Mouse (Mus musculus): ENCODE measurements at regions not wholly inside any gene's neighbourhood (a gene's known extent, or its start where the extent isn't known, plus 50 kb on each side); places are given as distances from the start of the nearest gene placed in this dataset.

- no peak for ATAC-seq (ENCODE audit: low FRiP score, low TSS enrichment)
- H3K4me1 ChIP-seq (ENCODE audit: control insufficient read depth, insufficient read depth, low read length): 0 out of 2 replicates have a peak, but pooled peaks cover 2% of the 10 kb centered on the region
- 68% methylated on average over 5 of the region's 5 CpGs for WGBS
These were observed 72.4 kb upstream of the Lhcgr start for GRCm38 (mm10) chr17:88864214-88864613.

GRCm38 (mm10) chr17:88861128-88861527 lies 69.3 kb upstream of the Lhcgr start:
- no peak for ATAC-seq (ENCODE audit: low FRiP score, low TSS enrichment)
- H3K9ac ChIP-seq (ENCODE audit: low read depth, low read length): no peak overlapping the region
- H3K9me3 ChIP-seq (ENCODE audit: control insufficient read depth, low read length): no peaks in the 10 kb centered on the region
- H3K27me3 ChIP-seq (ENCODE audit: control insufficient read depth, insufficient read depth, low read length): no peaks in the 10 kb centered on the region
- no peak overlapping the region for H3K4me3 ChIP-seq (ENCODE audit: low read length)
- 0 out of 2 replicates have a peak, but pooled peaks cover 2% of the 10 kb centered on the region for H3K4me1 ChIP-seq (ENCODE audit: control insufficient read depth, insufficient read depth, low read length)
- WGBS: 63% methylated on average over 2 of the region's 2 CpGs
- H3K36me3 ChIP-seq (ENCODE audit: control insufficient read depth, insufficient read depth, low read length): no peaks in the 10 kb centered on the region
- H3K4me2 ChIP-seq (replicated peaks; ENCODE audit: low read depth, low read length): no peak overlapping the region
- peak overlapping the region; percentile 52; the same call in 1 of the 2 replicates for H3K27ac ChIP-seq (ENCODE audit: low read depth, low read length)

More at GRCm38 (mm10) chr17:88864214-88864613, 72.4 kb upstream of the Lhcgr start:
- Histone ChIP-seq H3K9ac (ENCODE audit: low read depth, low read length) (no peak overlapping the region), H3K36me3 (ENCODE audit: control insufficient read depth, insufficient read depth, low read length) (no peaks in the 10 kb centered on the region), H3K9me3 (ENCODE audit: control insufficient read depth, low read length) (no peaks in the 10 kb centered on the region), H3K4me2 (replicated peaks; ENCODE audit: low read depth, low read length) (no peak overlapping the region), H3K27ac (ENCODE audit: low read depth, low read length) (no peak overlapping the region), H3K4me3 (ENCODE audit: low read length) (no peak overlapping the region), H3K27me3 (ENCODE audit: control insufficient read depth, insufficient read depth, low read length) (no peaks in the 10 kb centered on the region)

GRCm38 (mm10) chr17:88860576-88860975 lies 68.8 kb upstream of the Lhcgr start:
- WGBS: 81% methylated on average over 1 of the region's 1 CpGs
- ATAC-seq (ENCODE audit: low FRiP score, low TSS enrichment): no peak
- Histone ChIP-seq H3K27ac (ENCODE audit: low read depth, low read length) (no peak overlapping the region), H3K4me3 (ENCODE audit: low read length) (no peak overlapping the region), H3K9me3 (ENCODE audit: control insufficient read depth, low read length) (no peaks in the 10 kb centered on the region), H3K4me2 (replicated peaks; ENCODE audit: low read depth, low read length) (no peak overlapping the region), H3K36me3 (ENCODE audit: control insufficient read depth, insufficient read depth, low read length) (no peaks in the 10 kb centered on the region), H3K9ac (ENCODE audit: low read depth, low read length) (no peak overlapping the region), H3K27me3 (ENCODE audit: control insufficient read depth, insufficient read depth, low read length) (no peaks in the 10 kb centered on the region), H3K4me1 (ENCODE audit: control insufficient read depth, insufficient read depth, low read length) (0 out of 2 replicates have a peak, but pooled peaks cover 2% of the 10 kb centered on the region)

GRCm38 (mm10) chr17:88858666-88859065 lies 66.9 kb upstream of the Lhcgr start:
- ATAC-seq (ENCODE audit: low FRiP score, low TSS enrichment): no peak
- no peaks in the 10 kb centered on the region for H3K36me3 ChIP-seq (ENCODE audit: control insufficient read depth, insufficient read depth, low read length)

GRCm38 (mm10) chr17:88847255-88847654 lies 55.5 kb upstream of the Lhcgr start:
- H3K27me3 ChIP-seq (ENCODE audit: control insufficient read depth, insufficient read depth, low read length): no peaks in the 10 kb centered on the region
- no peaks in the 10 kb centered on the region for H3K4me1 ChIP-seq (ENCODE audit: control insufficient read depth, insufficient read depth, low read length)
- no peak overlapping the region for H3K27ac ChIP-seq (ENCODE audit: low read depth, low read length)
- no peaks in the 10 kb centered on the region for H3K36me3 ChIP-seq (ENCODE audit: control insufficient read depth, insufficient read depth, low read length)
- no peaks in the 10 kb centered on the region for H3K9me3 ChIP-seq (ENCODE audit: control insufficient read depth, low read length)
- no peak overlapping the region for H3K4me3 ChIP-seq (ENCODE audit: low read length)
- H3K4me2 ChIP-seq (replicated peaks; ENCODE audit: low read depth, low read length): no peak overlapping the region
- 62% methylated on average over 2 of the region's 2 CpGs for WGBS
- H3K9ac ChIP-seq (ENCODE audit: low read depth, low read length): no peak overlapping the region
- ATAC-seq (ENCODE audit: low FRiP score, low TSS enrichment): no peak

More at GRCm38 (mm10) chr17:88858666-88859065, 66.9 kb upstream of the Lhcgr start:
- Histone ChIP-seq H3K4me3 (ENCODE audit: low read length) (no peak overlapping the region), H3K9ac (ENCODE audit: low read depth, low read length) (no peak overlapping the region), H3K9me3 (ENCODE audit: control insufficient read depth, low read length) (no peaks in the 10 kb centered on the region), H3K4me2 (replicated peaks; ENCODE audit: low read depth, low read length) (no peak overlapping the region), H3K27me3 (ENCODE audit: control insufficient read depth, insufficient read depth, low read length) (no peaks in the 10 kb centered on the region), H3K27ac (ENCODE audit: low read depth, low read length) (no peak overlapping the region; the same call in 1 of the 2 replicates), H3K4me1 (ENCODE audit: control insufficient read depth, insufficient read depth, low read length) (0 out of 2 replicates have a peak, but pooled peaks cover 2% of the 10 kb centered on the region)
- WGBS: 46% methylated on average over 4 of the region's 4 CpGs

GRCm38 (mm10) chr17:88845278-88845677 lies 53.5 kb upstream of the Lhcgr start:
- Histone ChIP-seq H3K9ac (ENCODE audit: low read depth, low read length) (no peak overlapping the region), H3K9me3 (ENCODE audit: control insufficient read depth, low read length) (no peaks in the 10 kb centered on the region), H3K4me1 (ENCODE audit: control insufficient read depth, insufficient read depth, low read length) (no peaks in the 10 kb centered on the region), H3K27me3 (ENCODE audit: control insufficient read depth, insufficient read depth, low read length) (no peaks in the 10 kb centered on the region), H3K4me2 (replicated peaks; ENCODE audit: low read depth, low read length) (no peak overlapping the region), H3K27ac (ENCODE audit: low read depth, low read length) (no peak overlapping the region), H3K4me3 (ENCODE audit: low read length) (no peak overlapping the region), H3K36me3 (ENCODE audit: control insufficient read depth, insufficient read depth, low read length) (no peaks in the 10 kb centered on the region)
- 85% methylated on average over 7 of the region's 7 CpGs for WGBS
- ATAC-seq (ENCODE audit: low FRiP score, low TSS enrichment): no peak

All from kidney, embryonic 14.5 days (tissue).